Mouse (Mus musculus): ENCODE results near the gene Atp6v1a. TPM values are rescaled to one million over a fixed set of nuclear protein-coding genes. Genes with fewer than 3 reads are reported as not detected.

Gene Atp6v1a
- total and polyA plus RNA-seq, 3 experiments: 2.7 to 174 (median 57.4) TPM

GRCm38 (mm10) chr16:44132300-44132699 lies 7.2 kb downstream of the Atp6v1a start:
- Histone ChIP-seq H3K9me3 (replicated peaks) (no peaks in the 10 kb centered on the region), H3K4me1 (ENCODE audit: insufficient read depth, low read depth, low read length) (peaks cover 15% of the 10 kb centered on the region), H3K36me3 (replicated peaks) (peaks cover 7% of the 10 kb centered on the region), H3K27me3 (ENCODE audit: insufficient read depth, low read length) (no peaks in the 10 kb centered on the region), H3K4me3 (ENCODE audit: low read depth, low read length) (no peak overlapping the region)
- DNase-seq (ENCODE audit: low spot score): no peak
- TF ChIP-seq GATA2 (IDR thresholded peaks at IDR 0.05; ENCODE audit: borderline replicate concordance, low read depth, low read length): no peak
- TF ChIP-seq CTCF (IDR thresholded peaks at IDR 0.05; ENCODE audit: low read depth, low read length): no peak
- no peak for TF ChIP-seq GATA1 (IDR thresholded peaks at IDR 0.05; ENCODE audit: borderline replicate concordance, low read length)
- no peak for TF ChIP-seq POLR2AphosphoS5 (IDR thresholded peaks at IDR 0.05; ENCODE audit: insufficient replicate concordance, low read depth, low read length)
- no peak for TF ChIP-seq TAL1 (conservative IDR thresholded peaks at IDR 0.05; ENCODE audit: low read depth, low read length)
- no peak for ATAC-seq (ENCODE audit: extremely low read depth, insufficient number of reproducible peaks, low FRiP score, poor library complexity, severe bottlenecking)

- Histone ChIP-seq H3K4me3 (ENCODE audit: low read depth, low read length) (no peak overlapping the region), H3K4me1 (ENCODE audit: insufficient read depth, low read depth, low read length) (peaks cover 4% of the 10 kb centered on the region; the same call in 1 of the 2 replicates), H3K9me3 (replicated peaks) (no peaks in the 10 kb centered on the region), H3K36me3 (replicated peaks) (peaks cover 14% of the 10 kb centered on the region), H3K27me3 (ENCODE audit: insufficient read depth, low read length) (no peaks in the 10 kb centered on the region)
- no peak for DNase-seq (ENCODE audit: low spot score)
- TF ChIP-seq CTCF (IDR thresholded peaks at IDR 0.05; ENCODE audit: low read depth, low read length) (no peak), GATA1 (IDR thresholded peaks at IDR 0.05; ENCODE audit: borderline replicate concordance, low read length) (no peak), POLR2AphosphoS5 (IDR thresholded peaks at IDR 0.05; ENCODE audit: insufficient replicate concordance, low read depth, low read length) (no peak), TAL1 (conservative IDR thresholded peaks at IDR 0.05; ENCODE audit: low read depth, low read length) (no peak), GATA2 (IDR thresholded peaks at IDR 0.05; ENCODE audit: borderline replicate concordance, low read depth, low read length) (no peak)
- ATAC-seq (ENCODE audit: extremely low read depth, insufficient number of reproducible peaks, low FRiP score, poor library complexity, severe bottlenecking): no peak
These were observed 13.1 kb downstream of the Atp6v1a start for GRCm38 (mm10) chr16:44126437-44126836.

- no peak for TF ChIP-seq GATA1 (IDR thresholded peaks at IDR 0.05; ENCODE audit: borderline replicate concordance, low read length)
- no peak for TF ChIP-seq POLR2AphosphoS5 (IDR thresholded peaks at IDR 0.05; ENCODE audit: insufficient replicate concordance, low read depth, low read length)
- TF ChIP-seq GATA2 (IDR thresholded peaks at IDR 0.05; ENCODE audit: borderline replicate concordance, low read depth, low read length): no peak
- no peak for TF ChIP-seq TAL1 (conservative IDR thresholded peaks at IDR 0.05; ENCODE audit: low read depth, low read length)
- TF ChIP-seq CTCF (IDR thresholded peaks at IDR 0.05; ENCODE audit: low read depth, low read length): no peak
- Histone ChIP-seq H3K36me3 (replicated peaks) (peaks cover 16% of the 10 kb centered on the region), H3K4me3 (ENCODE audit: low read depth, low read length) (no peak overlapping the region), H3K4me1 (ENCODE audit: insufficient read depth, low read depth, low read length) (peaks cover 4% of the 10 kb centered on the region; the same call in 1 of the 2 replicates), H3K9me3 (replicated peaks) (no peaks in the 10 kb centered on the region), H3K27me3 (ENCODE audit: insufficient read depth, low read length) (no peaks in the 10 kb centered on the region)
- DNase-seq (ENCODE audit: low spot score) (no peak), ATAC-seq (ENCODE audit: extremely low read depth, insufficient number of reproducible peaks, low FRiP score, poor library complexity, severe bottlenecking) (no peak)
These were observed 14.1 kb downstream of the Atp6v1a start for GRCm38 (mm10) chr16:44125436-44125835.

- H3K36me3 ChIP-seq (replicated peaks): peaks cover 21% of the 10 kb centered on the region
- no peak overlapping the region for H3K4me3 ChIP-seq (ENCODE audit: low read depth, low read length)
- DNase-seq (ENCODE audit: low spot score) (no peak), ATAC-seq (ENCODE audit: extremely low read depth, insufficient number of reproducible peaks, low FRiP score, poor library complexity, severe bottlenecking) (no peak)
- peaks cover 4% of the 10 kb centered on the region; the same call in 1 of the 2 replicates for H3K4me1 ChIP-seq (ENCODE audit: insufficient read depth, low read depth, low read length)
- TF ChIP-seq GATA2 (IDR thresholded peaks at IDR 0.05; ENCODE audit: borderline replicate concordance, low read depth, low read length) (no peak), TAL1 (conservative IDR thresholded peaks at IDR 0.05; ENCODE audit: low read depth, low read length) (no peak), GATA1 (IDR thresholded peaks at IDR 0.05; ENCODE audit: borderline replicate concordance, low read length) (no peak), POLR2AphosphoS5 (IDR thresholded peaks at IDR 0.05; ENCODE audit: insufficient replicate concordance, low read depth, low read length) (no peak), CTCF (IDR thresholded peaks at IDR 0.05; ENCODE audit: low read depth, low read length) (no peak)
- H3K27me3 ChIP-seq (ENCODE audit: insufficient read depth, low read length): no peaks in the 10 kb centered on the region
- no peaks in the 10 kb centered on the region for H3K9me3 ChIP-seq (replicated peaks)
These were observed 14.8 kb downstream of the Atp6v1a start for GRCm38 (mm10) chr16:44124713-44125112.

GRCm38 (mm10) chr16:44123786-44124185 lies 15.7 kb downstream of the Atp6v1a start:
- H3K27me3 ChIP-seq (ENCODE audit: insufficient read depth, low read length): no peaks in the 10 kb centered on the region
- H3K9me3 ChIP-seq (replicated peaks): no peaks in the 10 kb centered on the region
- H3K36me3 ChIP-seq (replicated peaks): peaks cover 27% of the 10 kb centered on the region
- peaks cover 4% of the 10 kb centered on the region; the same call in 1 of the 2 replicates for H3K4me1 ChIP-seq (ENCODE audit: insufficient read depth, low read depth, low read length)
- ATAC-seq (ENCODE audit: extremely low read depth, insufficient number of reproducible peaks, low FRiP score, poor library complexity, severe bottlenecking): no peak
- no peak for TF ChIP-seq GATA1 (IDR thresholded peaks at IDR 0.05; ENCODE audit: borderline replicate concordance, low read length)
- no peak for TF ChIP-seq TAL1 (conservative IDR thresholded peaks at IDR 0.05; ENCODE audit: low read depth, low read length)
- no peak for TF ChIP-seq GATA2 (IDR thresholded peaks at IDR 0.05; ENCODE audit: borderline replicate concordance, low read depth, low read length)
- no peak for TF ChIP-seq POLR2AphosphoS5 (IDR thresholded peaks at IDR 0.05; ENCODE audit: insufficient replicate concordance, low read depth, low read length)
- TF ChIP-seq CTCF (IDR thresholded peaks at IDR 0.05; ENCODE audit: low read depth, low read length): no peak
- H3K4me3 ChIP-seq (ENCODE audit: low read depth, low read length): no peak overlapping the region
- no peak for DNase-seq (ENCODE audit: low spot score)

- DNase-seq (ENCODE audit: low spot score) (no peak), ATAC-seq (ENCODE audit: extremely low read depth, insufficient number of reproducible peaks, low FRiP score, poor library complexity, severe bottlenecking) (no peak)
- Histone ChIP-seq H3K36me3 (replicated peaks) (peaks cover 33% of the 10 kb centered on the region), H3K4me3 (ENCODE audit: low read depth, low read length) (no peak overlapping the region), H3K9me3 (replicated peaks) (no peaks in the 10 kb centered on the region), H3K27me3 (ENCODE audit: insufficient read depth, low read length) (no peaks in the 10 kb centered on the region), H3K4me1 (ENCODE audit: insufficient read depth, low read depth, low read length) (peaks cover 4% of the 10 kb centered on the region; the same call in 1 of the 2 replicates)
- TF ChIP-seq CTCF (IDR thresholded peaks at IDR 0.05; ENCODE audit: low read depth, low read length): no peak
- no peak for TF ChIP-seq TAL1 (conservative IDR thresholded peaks at IDR 0.05; ENCODE audit: low read depth, low read length)
- no peak for TF ChIP-seq GATA1 (IDR thresholded peaks at IDR 0.05; ENCODE audit: borderline replicate concordance, low read length)
- no peak for TF ChIP-seq POLR2AphosphoS5 (IDR thresholded peaks at IDR 0.05; ENCODE audit: insufficient replicate concordance, low read depth, low read length)
- no peak for TF ChIP-seq GATA2 (IDR thresholded peaks at IDR 0.05; ENCODE audit: borderline replicate concordance, low read depth, low read length)
These were observed 16.4 kb downstream of the Atp6v1a start for GRCm38 (mm10) chr16:44122982-44123725.

All from G1E (cell line).